ENCODE assay signal across 10 mouse cellular contexts in genomic region chr15:103300560-103300959, GRCm38 (mm10). TPM values are rescaled to one million over a fixed set of nuclear protein-coding genes. Genes with fewer than 3 reads are reported as not detected.
A peak's percentile ranks its signal among the peaks of the same experiment; 100 is the strongest.
DNase-seq lines count a peak whose midpoint lies in the region; ATAC-seq lines count a peak whose summit lies in the region.
"Had no signal": no experiment of that assay in that cellular context is flagged by ENCODE, and none has a peak within 500 bp of the region (broad histone marks: within the 10 kb centered on the region; RNA-seq: fewer than 3 reads in every experiment).

No protein-coding gene starts in this region.

- peak overlapping the region; percentile 40 for H3K9ac ChIP-seq in lung, embryonic 16.5 days (ENCODE audit: low read length)
- no peak overlapping the region for H3K9ac ChIP-seq in limb, embryonic 15.5 days

- H3K4me1 ChIP-seq in lung, embryonic 16.5 days (replicated peaks; ENCODE audit: control insufficient read depth, insufficient read depth, low read length), result peaks cover 71% of the 10 kb centered on the region
- peaks cover 87% of the 10 kb centered on the region for H3K4me1 ChIP-seq in limb, embryonic 15.5 days

- H3K36me3 ChIP-seq in lung, embryonic 16.5 days (ENCODE audit: control insufficient read depth, insufficient read depth, low read length), result peaks cover 3% of the 10 kb centered on the region
- H3K36me3 ChIP-seq in limb, embryonic 15.5 days, result peaks cover 24% of the 10 kb centered on the region

- no peak overlapping the region; the same call in 1 of the 2 replicates for H3K4me2 ChIP-seq in lung, embryonic 16.5 days (ENCODE audit: low read depth, low read length)
- peak overlapping the region; percentile 40 for H3K4me2 ChIP-seq in limb, embryonic 15.5 days

- H3K27ac ChIP-seq in lung, embryonic 16.5 days (ENCODE audit: low read length), result peak overlapping the region; percentile 93
- peak overlapping the region; percentile 97 for H3K27ac ChIP-seq in limb, embryonic 15.5 days

- WGBS in lung, embryonic 16.5 days, result 18% methylated on average over 2 of the region's 2 CpGs
- whole genome bisulfite sequencing in limb, embryonic 15.5 days, result 6% methylated on average over 2 of the region's 2 CpGs

- DNase-seq in cerebellum, adult 8-10 months, result peak; percentile 12
- no peak for DNase-seq in cerebellum, postnatal 36 days
- DNase-seq in lung, postnatal 10 days, result no peak
- no peak for DNase-seq in right cerebral cortex, postnatal 36 days (ENCODE audit: low spot score in 2 of 2)
- DNase-seq in adrenal gland, postnatal 14 days, result no peak
- no peak for DNase-seq in ovary, adult 18-20 months (ENCODE audit: low spot score)

- no peak for ATAC-seq in lung, embryonic 16.5 days (ENCODE audit: low read depth)
- no peak for ATAC-seq in limb, embryonic 15.5 days (ENCODE audit: insufficient number of reproducible peaks, low FRiP score, low TSS enrichment, low read depth)

- no peaks in the 10 kb centered on the region for H3K27me3 ChIP-seq in lung, embryonic 16.5 days (ENCODE audit: control insufficient read depth, insufficient read depth, low read depth, low read length)
- no peaks in the 10 kb centered on the region for H3K27me3 ChIP-seq in limb, embryonic 15.5 days

- no peaks in the 10 kb centered on the region for H3K9me3 ChIP-seq in lung, embryonic 16.5 days (ENCODE audit: control insufficient read depth, low read length)
- no peaks in the 10 kb centered on the region for H3K9me3 ChIP-seq in limb, embryonic 15.5 days

- no peak overlapping the region for H3K4me3 ChIP-seq in lung, embryonic 16.5 days (ENCODE audit: low read length)
- H3K4me3 ChIP-seq in limb, embryonic 15.5 days, result peak overlapping the region; percentile 19; the same call in 1 of the 2 replicates
- H3K4me3 ChIP-seq: erythroblast, embryonic 14.5 days had no signal

RNA-seq across cellular contexts. Expression of gene Gpr84, which starts 9.9 kb away (rescaled TPM):
- 0.44 TPM in 1 of 2 replicates, not detected in the other for polyA plus RNA-seq in lung, embryonic 16.5 days (2015; fragmentation: Nextera tagmentation; extraction: Ambion mirVana)
- 0.20 and 0.36 TPM in 2 replicates for polyA plus RNA-seq in limb, embryonic 15.5 days (2015; fragmentation: Nextera tagmentation; extraction: Ambion mirVana)
- total RNA-seq in adrenal gland, postnatal 14 days (2021), result not detected in 2 replicates
- total RNA-seq: neutrophil, adult 5-6 weeks had no signal
- polyA plus RNA-seq: erythroblast, embryonic 14.5 days had no signal

RNA-seq across cellular contexts. Expression of gene Copz1, which starts 28.0 kb away (rescaled TPM):
- polyA plus RNA-seq in lung, embryonic 16.5 days (2015; fragmentation: Nextera tagmentation; extraction: Ambion mirVana), result 282 and 290 TPM in 2 replicates
- 270 and 286 TPM in 2 replicates for polyA plus RNA-seq in limb, embryonic 15.5 days (2015; fragmentation: Nextera tagmentation; extraction: Ambion mirVana)
- total RNA-seq in adrenal gland, postnatal 14 days (2021), result 118 and 125 TPM in 2 replicates

RNA-seq across cellular contexts. Expression of gene Zfp385a, which starts 39.3 kb away (rescaled TPM):
- 7.6 and 8.6 TPM in 2 replicates for polyA plus RNA-seq in lung, embryonic 16.5 days (2015; fragmentation: Nextera tagmentation; extraction: Ambion mirVana)
- 17.1 and 19.4 TPM in 2 replicates for polyA plus RNA-seq in limb, embryonic 15.5 days (2015; fragmentation: Nextera tagmentation; extraction: Ambion mirVana)
- 18.7 and 19.9 TPM in 2 replicates for total RNA-seq in adrenal gland, postnatal 14 days (2021)

RNA-seq across cellular contexts. Expression of gene Nfe2, which starts 42.4 kb away (rescaled TPM):
- 4.3 and 6.9 TPM in 2 replicates for polyA plus RNA-seq in lung, embryonic 16.5 days (2015; fragmentation: Nextera tagmentation; extraction: Ambion mirVana)
- 1.5 and 2.2 TPM in 2 replicates for polyA plus RNA-seq in limb, embryonic 15.5 days (2015; fragmentation: Nextera tagmentation; extraction: Ambion mirVana)
- total RNA-seq in adrenal gland, postnatal 14 days (2021), result 1.0 and 4.7 TPM in 2 replicates
